29 mouse cellular contexts compared by ENCODE assay signal in the genomic region with DNA sequence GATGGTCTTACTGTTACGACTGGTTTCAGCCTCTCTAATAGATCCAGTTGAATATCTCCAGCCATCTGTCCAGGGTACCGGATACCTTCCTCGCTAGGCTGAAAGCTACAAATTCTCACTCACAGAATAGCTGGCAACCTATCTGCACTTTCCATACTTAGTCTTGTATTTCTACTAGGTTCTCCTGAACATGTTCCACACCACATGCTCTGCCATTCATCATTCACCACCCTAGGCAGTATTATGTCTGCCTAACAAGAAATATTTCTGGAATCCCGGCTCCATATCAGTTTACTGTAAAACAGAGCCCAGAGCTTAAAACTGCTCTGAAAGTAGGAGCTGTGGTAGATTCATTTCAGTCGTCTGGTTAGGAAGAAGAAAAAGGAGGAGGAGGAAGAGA.
DNase-seq lines count a peak whose midpoint lies in the region; ATAC-seq and TF ChIP-seq lines count a peak whose summit lies in the region.
"Had no signal": no experiment of that assay in that cellular context is flagged by ENCODE, and none has a peak within 500 bp of the region (broad histone marks: within the 10 kb centered on the region; RNA-seq: fewer than 3 reads in every experiment).

No protein-coding gene starts in this region.

- no peaks in the 10 kb centered on the region for H3K36me3 ChIP-seq in heart, embryonic 10.5 days
- H3K36me3 ChIP-seq in heart, embryonic 15.5 days = no peaks in the 10 kb centered on the region
- H3K36me3 ChIP-seq in lung, embryonic 14.5 days (ENCODE audit: insufficient read depth) = no peaks in the 10 kb centered on the region
- H3K36me3 ChIP-seq: hindbrain, embryonic 12.5 days; lung, embryonic 15.5 days; midbrain, embryonic 13.5 days; neural tube, embryonic 13.5 days had no signal

- peak; percentile 82 for ATAC-seq in heart, embryonic 15.5 days (replicated peaks; ENCODE audit: insufficient number of reproducible peaks, insufficient read depth, low FRiP score, low read depth)
- peak; percentile 44; the same call in 1 of the 2 replicates for ATAC-seq in lung, embryonic 14.5 days (ENCODE audit: insufficient read depth)
- ATAC-seq: forebrain, embryonic 13.5 days; intestine, embryonic 16.5 days; midbrain, embryonic 13.5 days; Patski had no signal

- H3K4me2 ChIP-seq in heart, embryonic 15.5 days = peak overlapping the region; percentile 20
- H3K4me2 ChIP-seq in lung, embryonic 14.5 days = no peak overlapping the region
- H3K4me2 ChIP-seq: forebrain, embryonic 13.5 days; hindbrain, embryonic 12.5 days; lung, embryonic 15.5 days; midbrain, embryonic 13.5 days; neural tube, embryonic 13.5 days had no signal

- peak overlapping the region; percentile 56; the same call in 1 of the 2 replicates for H3K27ac ChIP-seq in heart, embryonic 10.5 days
- peak overlapping the region; percentile 82 for H3K27ac ChIP-seq in heart, embryonic 15.5 days
- H3K27ac ChIP-seq in lung, embryonic 14.5 days (ENCODE audit: low read depth) = no peak overlapping the region
- H3K27ac ChIP-seq: forebrain, embryonic 13.5 days; hindbrain, embryonic 12.5 days; layer of hippocampus, adult 2 months; left cerebral cortex, adult 2 months; liver, embryonic 14.5 days; lung, embryonic 15.5 days; midbrain, embryonic 13.5 days; neural tube, embryonic 13.5 days had no signal

- no peaks in the 10 kb centered on the region for H3K9me3 ChIP-seq in heart, embryonic 10.5 days
- no peaks in the 10 kb centered on the region for H3K9me3 ChIP-seq in heart, embryonic 15.5 days (replicated peaks)
- no peaks in the 10 kb centered on the region for H3K9me3 ChIP-seq in lung, embryonic 14.5 days (ENCODE audit: low read depth, low read length)
- H3K9me3 ChIP-seq: forebrain, embryonic 13.5 days; hindbrain, embryonic 12.5 days; lung, embryonic 15.5 days; midbrain, embryonic 13.5 days; neural tube, embryonic 13.5 days had no signal

- no peak overlapping the region for H3K4me3 ChIP-seq in heart, embryonic 10.5 days
- H3K4me3 ChIP-seq in heart, embryonic 15.5 days = no peak overlapping the region
- H3K4me3 ChIP-seq in lung, embryonic 14.5 days (ENCODE audit: low read depth, low read length) = no peak overlapping the region
- H3K4me3 ChIP-seq: forebrain, embryonic 13.5 days; hindbrain, embryonic 12.5 days; layer of hippocampus, adult 2 months; left cerebral cortex, adult 2 months; lung, embryonic 15.5 days; midbrain, embryonic 13.5 days; neural tube, embryonic 13.5 days had no signal

- H3K27me3 ChIP-seq in heart, embryonic 10.5 days (ENCODE audit: insufficient read depth, poor library complexity, severe bottlenecking) = no peaks in the 10 kb centered on the region
- no peaks in the 10 kb centered on the region for H3K27me3 ChIP-seq in heart, embryonic 15.5 days
- H3K27me3 ChIP-seq in lung, embryonic 14.5 days (ENCODE audit: insufficient read depth, low read length) = no peaks in the 10 kb centered on the region
- H3K27me3 ChIP-seq: forebrain, embryonic 13.5 days; hindbrain, embryonic 12.5 days; lung, embryonic 15.5 days; midbrain, embryonic 13.5 days; neural tube, embryonic 13.5 days had no signal

- peaks cover 12% of the 10 kb centered on the region; the same call in 1 of the 2 replicates for H3K4me1 ChIP-seq in heart, embryonic 10.5 days
- H3K4me1 ChIP-seq in heart, embryonic 15.5 days (replicated peaks) = peaks cover 6% of the 10 kb centered on the region
- no peaks in the 10 kb centered on the region for H3K4me1 ChIP-seq in lung, embryonic 14.5 days (ENCODE audit: insufficient read depth)
- H3K4me1 ChIP-seq: forebrain, embryonic 13.5 days; hindbrain, embryonic 12.5 days; midbrain, embryonic 13.5 days had no signal

- no peak overlapping the region for H3K9ac ChIP-seq in heart, embryonic 15.5 days
- no peak overlapping the region for H3K9ac ChIP-seq in lung, embryonic 14.5 days
- H3K9ac ChIP-seq: forebrain, embryonic 13.5 days; hindbrain, embryonic 12.5 days; liver, embryonic 14.5 days; lung, embryonic 15.5 days; midbrain, embryonic 13.5 days; neural tube, embryonic 13.5 days had no signal

- peak; percentile 76 for DNase-seq in heart, embryonic 10.5 days (ENCODE audit: low spot score)
- no peak for DNase-seq in heart, postnatal 14 days
- no peak for DNase-seq in heart, adult 11 months
- DNase-seq in lung, embryonic 14.5 days = peak; percentile 18
- DNase-seq in lung, adult 18-20 months = no peak
- DNase-seq in yolk sac, embryonic 10.5 days (ENCODE audit: low spot score) = peak; percentile 36
- no peak for DNase-seq in spleen, postnatal 4 days (ENCODE audit: low spot score in 2 of 2)
- DNase-seq: adrenal gland, postnatal 10 days; cerebellum, adult 11 months; cerebellum, adult 9-10 months; cerebellum, postnatal 36 days; gastrocnemius, postnatal 25 days; kidney, adult 8-10 months; kidney, postnatal 25 days; liver; right cerebral cortex, postnatal 4 days; thymus, adult 2 months; thymus, postnatal 36 days had no signal

- TF ChIP-seq CTCF in lung, embryonic 14.5 days (IDR thresholded peaks at IDR 0.05; ENCODE audit: low read depth) = no peak

- 33% methylated on average over 5 of the region's 5 CpGs for WGBS in heart, embryonic 10.5 days
- WGBS in heart, embryonic 15.5 days = 27% methylated on average over 5 of the region's 5 CpGs
- WGBS in lung, embryonic 14.5 days = 58% methylated on average over 5 of the region's 5 CpGs

- intact Hi-C loops in heart, postnatal 14 days (cut with DNase I) = no loop called here

Comparison
In these comparisons a context has a peak if more than half of its experiments do, and no peak if none do; other contexts are left out.
1. DNase-seq: peak in heart, embryonic 10.5 days (single experiment), lung, embryonic 14.5 days (single experiment) and yolk sac, embryonic 10.5 days (single experiment); none in heart, postnatal 14 days (0 of 2), heart, adult 11 months (single experiment), lung, adult 18-20 months (0 of 2) and spleen, postnatal 4 days (0 of 2).